Mouse (Mus musculus) liver, embryonic 12.5 days (tissue): ENCODE data around the gene Ppfia3. TPM values are rescaled to one million over a fixed set of nuclear protein-coding genes. Genes with fewer than 3 reads are reported as not detected.

Source experiments
- ATAC-seq: fragments of 200-750 bp; cut with Nextera tagmentation; 2 replicates; pipeline ENCODE4 v1.8.0; 2017; ENCODE audit warnings: moderate number of reproducible peaks, mild to moderate bottlenecking, moderate library complexity
- H3K27ac ChIP-seq: fragments of 300-500 bp; sonication (generic); 2 replicates; pipeline ENCODE4 v1.5.1; 2016; ENCODE audit warnings: mild to moderate bottlenecking
- H3K27me3 ChIP-seq: fragments of 300-500 bp; sonication (generic); replicated peaks from 2 replicates; pipeline ENCODE4 v1.6.1; 2016; ENCODE audit warnings: mild to moderate bottlenecking, moderate library complexity
- H3K36me3 ChIP-seq: fragments of 300-500 bp; sonication (generic); 2 replicates; pipeline ENCODE4 v1.6.1; 2016; ENCODE audit warnings: mild to moderate bottlenecking, moderate library complexity
- H3K4me1 ChIP-seq: fragments of 300-500 bp; sonication (generic); 2 replicates; pipeline ENCODE4 v1.6.1; 2016
- H3K4me2 ChIP-seq: fragments of 300-500 bp; sonication (generic); 2 replicates; pipeline ENCODE4 v1.6.1; 2016; ENCODE audit warnings: mild to moderate bottlenecking, moderate library complexity
- H3K4me3 ChIP-seq: fragments of 300-500 bp; sonication (generic); 2 replicates; pipeline ENCODE4 v1.5.1; 2016; ENCODE audit warnings: mild to moderate bottlenecking, moderate library complexity
- H3K9ac ChIP-seq: fragments of 300-500 bp; sonication (generic); 2 replicates; pipeline ENCODE4 v1.6.1; 2016; ENCODE audit warnings: mild to moderate bottlenecking, moderate library complexity
- H3K9me3 ChIP-seq: fragments of 300-500 bp; sonication (generic); replicated peaks from 2 replicates; pipeline ENCODE4 v1.6.1; 2016; ENCODE audit warnings: mild to moderate bottlenecking, moderate library complexity
- whole genome bisulfite sequencing: fragments of 180-500 bp; shearing (Covaris S2); methylation state at CpG from one replicate; pipeline ENCODE4 v1.1.7; 2016; ENCODE audit not compliant: insufficient replicate concordance; 5-methylcytosine and 5-hydroxymethylcytosine counted together
- polyA plus RNA-seq: library from polyadenylated mRNA; unstranded; fragments of >200 nt; fragmentation: Nextera tagmentation; extraction: Ambion mirVana; gene quantifications from 2 replicates; pipeline ENCODE4 v1.2.1, GENCODE M21; 2016

The Ppfia3 gene
- polyA plus RNA-seq, 1 experiment from 2014 or later: 0.37 TPM

DNA sequence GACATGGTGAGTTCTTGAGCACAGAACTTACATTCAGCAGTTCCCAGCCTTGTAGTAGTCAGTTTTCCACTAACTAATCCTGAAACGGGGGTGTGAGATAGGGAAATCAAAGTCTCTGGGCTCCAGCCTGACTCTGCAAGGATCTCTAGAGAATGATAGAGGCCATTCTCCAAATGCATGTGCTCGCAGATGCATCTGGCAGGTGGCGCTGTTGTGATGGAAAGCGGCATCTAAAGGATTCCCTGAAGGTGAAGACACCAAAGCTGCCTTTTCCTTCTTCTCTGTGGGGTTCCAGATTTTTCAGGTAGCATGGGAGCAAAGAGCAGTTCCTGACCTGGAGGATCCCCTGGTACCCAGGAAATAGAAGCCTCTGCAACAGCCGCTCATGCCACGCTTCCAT lies 66.5 kb downstream of the Ppfia3 start:
- Histone ChIP-seq H3K4me1 (peaks cover 9% of the 10 kb centered on the region), H3K27me3 (peaks cover 28% of the 10 kb centered on the region), H3K9me3 (no peaks in the 10 kb centered on the region), H3K4me2 (no peak overlapping the region), H3K36me3 (no peaks in the 10 kb centered on the region), H3K9ac (no peak overlapping the region), H3K4me3 (no peak overlapping the region), H3K27ac (no peak overlapping the region)
- no peak for ATAC-seq
- 18% methylated on average over 6 of the region's 6 CpGs for WGBS

DNA sequence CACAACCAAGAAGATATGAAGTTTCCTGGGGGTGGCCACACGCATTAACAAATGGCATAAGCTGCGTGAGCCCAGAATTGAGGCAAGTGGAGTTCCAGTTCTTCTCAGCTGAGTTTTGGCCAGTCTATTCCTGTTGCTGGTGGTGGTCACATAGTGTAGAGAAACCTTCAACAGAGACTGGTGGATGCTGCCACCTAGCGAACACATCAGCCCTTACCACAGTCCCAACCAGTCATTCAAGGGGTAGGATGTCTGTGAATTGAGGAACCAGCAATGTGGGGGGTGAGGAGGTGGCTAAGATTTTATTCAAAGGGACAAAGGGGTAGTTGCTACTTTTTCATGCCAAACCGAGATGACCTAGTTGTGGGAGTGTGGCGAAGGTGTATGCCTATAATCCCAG lies 67.1 kb downstream of the Ppfia3 start:
- H3K9me3 ChIP-seq: no peaks in the 10 kb centered on the region
- H3K9ac ChIP-seq: no peak overlapping the region
- no peak overlapping the region for H3K4me2 ChIP-seq
- 11% methylated on average over 5 of the region's 5 CpGs for WGBS
- peaks cover 28% of the 10 kb centered on the region for H3K27me3 ChIP-seq
- ATAC-seq: peak; percentile 49; the same call in 1 of the 2 replicates
- H3K36me3 ChIP-seq: no peaks in the 10 kb centered on the region
- H3K4me1 ChIP-seq: peaks cover 4% of the 10 kb centered on the region
- H3K4me3 ChIP-seq: no peak overlapping the region
- no peak overlapping the region for H3K27ac ChIP-seq

DNA sequence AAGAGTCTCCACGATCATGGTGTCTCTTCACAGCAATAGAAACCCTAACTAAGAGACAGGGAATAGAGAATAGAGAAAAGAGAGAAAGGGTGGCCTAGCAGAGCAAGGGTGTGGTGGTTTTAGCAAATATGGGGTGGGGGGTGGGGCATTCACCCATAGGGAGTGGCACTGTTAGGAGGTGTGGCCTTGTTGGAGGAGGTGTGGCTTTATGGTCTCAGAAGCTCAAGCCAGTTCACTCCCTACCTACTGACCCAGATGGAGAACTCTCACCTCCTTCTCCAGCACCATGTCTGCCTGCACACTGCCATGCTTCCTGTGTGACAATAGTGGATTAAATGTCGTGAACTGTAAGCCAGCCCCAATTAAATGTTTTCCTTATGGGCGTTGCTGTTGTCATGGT lies 69.3 kb downstream of the Ppfia3 start:
- Histone ChIP-seq H3K4me2 (no peak overlapping the region), H3K4me3 (no peak overlapping the region), H3K9me3 (no peaks in the 10 kb centered on the region), H3K27ac (no peak overlapping the region), H3K9ac (no peak overlapping the region), H3K27me3 (peaks cover 28% of the 10 kb centered on the region), H3K36me3 (no peaks in the 10 kb centered on the region), H3K4me1 (no peaks in the 10 kb centered on the region)
- WGBS: 58% methylated on average over 3 of the region's 3 CpGs
- no peak for ATAC-seq

- Histone ChIP-seq H3K9me3 (no peaks in the 10 kb centered on the region), H3K27ac (no peak overlapping the region), H3K4me1 (no peaks in the 10 kb centered on the region), H3K9ac (no peak overlapping the region), H3K4me2 (no peak overlapping the region), H3K4me3 (no peak overlapping the region), H3K36me3 (no peaks in the 10 kb centered on the region), H3K27me3 (peaks cover 25% of the 10 kb centered on the region)
- 68% methylated on average over 1 of the region's 1 CpGs for WGBS
- ATAC-seq: no peak
Measured at GRCm38 (mm10) chr7:45296626-45297025, 70.2 kb downstream of the Ppfia3 start.

Other genes starting within 250 kb of the Ppfia3 start
- gene Rps11, start 242.6 kb downstream of the Ppfia3 start, polyA plus RNA-seq: 1,421 and 1,491 TPM in 2 replicates
- gene Rpl13a, start 238.3 kb downstream of the Ppfia3 start, polyA plus RNA-seq: 1,134 and 1,149 TPM in 2 replicates
- gene Gm45713, start 230.8 kb downstream of the Ppfia3 start, polyA plus RNA-seq: 0.27 and 0.59 TPM in 2 replicates
- 5.1 and 5.7 TPM in 2 replicates for gene Flt3l, start 230.6 kb downstream of the Ppfia3 start, polyA plus RNA-seq
- 60.5 and 61.7 TPM in 2 replicates for gene Pih1d1, start 212.7 kb downstream of the Ppfia3 start, polyA plus RNA-seq
- gene Aldh16a1, start 212.4 kb downstream of the Ppfia3 start, polyA plus RNA-seq: 35.9 and 41.2 TPM in 2 replicates
- gene Slc17a7, start 203.1 kb downstream of the Ppfia3 start, polyA plus RNA-seq: not detected in 2 replicates
- gene Gfy, start 187.4 kb downstream of the Ppfia3 start, polyA plus RNA-seq: not detected in 2 replicates
- not detected in 2 replicates for gene Pth2, start 186.0 kb downstream of the Ppfia3 start, polyA plus RNA-seq
- gene Ccdc155, start 162.1 kb downstream of the Ppfia3 start, polyA plus RNA-seq: 0.07 and 0.13 TPM in 2 replicates
- 1.9 and 3.0 TPM in 2 replicates for gene Dkkl1, start 154.9 kb downstream of the Ppfia3 start, polyA plus RNA-seq
- gene Tead2, start 151.3 kb downstream of the Ppfia3 start, polyA plus RNA-seq: 23.6 and 28.2 TPM in 2 replicates
- 14.0 and 14.6 TPM in 2 replicates for gene Cd37, start 127.9 kb downstream of the Ppfia3 start, polyA plus RNA-seq
- gene Slc6a16, start 125.9 kb downstream of the Ppfia3 start, polyA plus RNA-seq: not detected in 2 replicates
- gene Slc6a21, start 89.5 kb downstream of the Ppfia3 start, polyA plus RNA-seq: not detected in 2 replicates
- gene Trpm4, start 33.2 kb downstream of the Ppfia3 start, polyA plus RNA-seq: 1.2 and 2.2 TPM in 2 replicates
- gene Hrc, start 31.7 kb downstream of the Ppfia3 start, polyA plus RNA-seq: 0.08 and 0.23 TPM in 2 replicates
- 0.38 TPM in 1 of 2 replicates, not detected in the other for gene Lin7b, start 3.6 kb upstream of the Ppfia3 start, polyA plus RNA-seq
- 170 and 179 TPM in 2 replicates for gene Snrnp70, start 28.7 kb upstream of the Ppfia3 start, polyA plus RNA-seq
- 0.05 and 0.10 TPM in 2 replicates for gene Kcna7, start 38.6 kb upstream of the Ppfia3 start, polyA plus RNA-seq
- 0.81 and 0.87 TPM in 2 replicates for gene Ntf5, start 46.7 kb upstream of the Ppfia3 start, polyA plus RNA-seq
- not detected in 2 replicates for gene Lhb, start 53.8 kb upstream of the Ppfia3 start, polyA plus RNA-seq
- 8.6 and 10.2 TPM in 2 replicates for gene Gys1, start 67.8 kb upstream of the Ppfia3 start, polyA plus RNA-seq
- 135 and 141 TPM in 2 replicates for gene Ruvbl2, start 71.1 kb upstream of the Ppfia3 start, polyA plus RNA-seq
- gene Ftl1, start 92.9 kb upstream of the Ppfia3 start, polyA plus RNA-seq: 7,751 and 8,218 TPM in 2 replicates
- gene Bax, start 99.9 kb upstream of the Ppfia3 start, polyA plus RNA-seq: 147 and 155 TPM in 2 replicates
- gene Tulp2, start 114.9 kb upstream of the Ppfia3 start, polyA plus RNA-seq: 1.9 and 2.0 TPM in 2 replicates
- gene Gm45808, start 119.8 kb upstream of the Ppfia3 start, polyA plus RNA-seq: not detected in 2 replicates
- gene Dhdh, start 121.8 kb upstream of the Ppfia3 start, polyA plus RNA-seq: 2.8 and 3.1 TPM in 2 replicates
- gene Nucb1, start 143.4 kb upstream of the Ppfia3 start, polyA plus RNA-seq: 140 and 146 TPM in 2 replicates
- gene Ppp1r15a, start 159.2 kb upstream of the Ppfia3 start, polyA plus RNA-seq: 157 and 165 TPM in 2 replicates
- 0.80 and 0.87 TPM in 2 replicates for gene Plekha4, start 159.3 kb upstream of the Ppfia3 start, polyA plus RNA-seq
- 1.5 and 1.8 TPM in 2 replicates for gene Hsd17b14, start 187.9 kb upstream of the Ppfia3 start, polyA plus RNA-seq
- gene Bcat2, start 203.1 kb upstream of the Ppfia3 start, polyA plus RNA-seq: 50.4 and 54.7 TPM in 2 replicates
- not detected in 2 replicates for gene Fgf21, start 248.5 kb upstream of the Ppfia3 start, polyA plus RNA-seq